10 mouse cellular contexts compared by ENCODE assay signal in genomic region chr15:96012391-96012775, GRCm38 (mm10).
A peak's percentile ranks its signal among the peaks of the same experiment; 100 is the strongest.
DNase-seq lines count a peak whose midpoint lies in the region; ATAC-seq and TF ChIP-seq lines count a peak whose summit lies in the region.
"Had no signal": no experiment of that assay in that cellular context is flagged by ENCODE, and none has a peak within 500 bp of the region (broad histone marks: within the 10 kb centered on the region; RNA-seq: fewer than 3 reads in every experiment).

No protein-coding gene starts in this region.

- WGBS in kidney, embryonic 16.5 days = 34% methylated on average over 8 of the region's 8 CpGs
- WGBS in embryonic facial prominence, embryonic 14.5 days = 32% methylated on average over 7 of the region's 8 CpGs
- 9% methylated on average over 8 of the region's 8 CpGs for WGBS in limb, embryonic 14.5 days

- ATAC-seq in kidney, embryonic 16.5 days (ENCODE audit: low FRiP score, low TSS enrichment) = peak; percentile 82
- ATAC-seq in embryonic facial prominence, embryonic 14.5 days (ENCODE audit: low read depth) = peak; percentile 94
- ATAC-seq in limb, embryonic 14.5 days (ENCODE audit: low FRiP score, low read depth) = peak; percentile 81

- 0 out of 2 replicates have a peak overlapping the region, but pooled peaks have one; percentile 50 for H3K27ac ChIP-seq in kidney, embryonic 16.5 days (ENCODE audit: low read length)
- peak overlapping the region; percentile 79 for H3K27ac ChIP-seq in embryonic facial prominence, embryonic 14.5 days (replicated peaks; ENCODE audit: low read depth, low read length)
- H3K27ac ChIP-seq in limb, embryonic 14.5 days (replicated peaks; ENCODE audit: low read depth, low read length) = peak overlapping the region; percentile 76

- no peaks in the 10 kb centered on the region for H3K4me1 ChIP-seq in kidney, embryonic 16.5 days (ENCODE audit: insufficient read depth, low read length)
- peaks cover 12% of the 10 kb centered on the region; the same call in 1 of the 2 replicates for H3K4me1 ChIP-seq in embryonic facial prominence, embryonic 14.5 days (ENCODE audit: control insufficient read depth, insufficient read depth, low read length)
- peaks cover 6% of the 10 kb centered on the region for H3K4me1 ChIP-seq in limb, embryonic 14.5 days (ENCODE audit: control insufficient read depth, insufficient read depth, low read length)

- H3K36me3 ChIP-seq in kidney, embryonic 16.5 days (ENCODE audit: insufficient read depth, low read length) = 0 out of 2 replicates have a peak, but pooled peaks cover 2% of the 10 kb centered on the region
- H3K36me3 ChIP-seq in embryonic facial prominence, embryonic 14.5 days (ENCODE audit: control insufficient read depth, insufficient read depth, low read length) = no peaks in the 10 kb centered on the region
- no peaks in the 10 kb centered on the region for H3K36me3 ChIP-seq in limb, embryonic 14.5 days (ENCODE audit: control insufficient read depth, insufficient read depth, low read length)
- H3K36me3 ChIP-seq: G1E had no signal

- TF ChIP-seq POLR2A in limb, embryonic 14.5 days (IDR thresholded peaks at IDR 0.05; ENCODE audit: borderline replicate concordance, extremely low read depth, insufficient read depth, insufficient read length) = no peak

- DNase-seq in kidney, adult 8-10 months = no peak
- peak; percentile 32 for DNase-seq in brain, embryonic 18.5 days (ENCODE audit: low read depth, low spot score)
- peak; percentile 86 for DNase-seq in embryonic facial prominence, embryonic 14.5 days (ENCODE audit: low spot score)
- peak; percentile 70 for DNase-seq in limb, embryonic 14.5 days (ENCODE audit: low spot score)
- no peak for DNase-seq in gastrocnemius, postnatal 25 days
- DNase-seq in adipocyte (ENCODE audit: low spot score) = no peak
- DNase-seq in urinary bladder, postnatal 10 days (ENCODE audit: low spot score) = no peak

- no peak overlapping the region for H3K4me3 ChIP-seq in kidney, embryonic 16.5 days (ENCODE audit: low read length)
- no peak overlapping the region for H3K4me3 ChIP-seq in embryonic facial prominence, embryonic 14.5 days (ENCODE audit: low read depth, low read length)
- H3K4me3 ChIP-seq in limb, embryonic 14.5 days (replicated peaks; ENCODE audit: low read length) = no peak overlapping the region

- H3K4me2 ChIP-seq in kidney, embryonic 16.5 days (replicated peaks; ENCODE audit: low read depth, low read length) = no peak overlapping the region
- H3K4me2 ChIP-seq in embryonic facial prominence, embryonic 14.5 days (ENCODE audit: low read depth, low read length) = peak overlapping the region; percentile 40
- H3K4me2 ChIP-seq in limb, embryonic 14.5 days (replicated peaks; ENCODE audit: low read depth, low read length, severe bottlenecking) = peak overlapping the region; percentile 29
- H3K4me2 ChIP-seq: liver, embryonic 11.5 days had no signal

- no peaks in the 10 kb centered on the region for H3K27me3 ChIP-seq in kidney, embryonic 16.5 days (ENCODE audit: insufficient read depth, low read length)
- H3K27me3 ChIP-seq in embryonic facial prominence, embryonic 14.5 days (replicated peaks; ENCODE audit: control insufficient read depth, insufficient read depth, low read length) = no peaks in the 10 kb centered on the region
- no peaks in the 10 kb centered on the region for H3K27me3 ChIP-seq in limb, embryonic 14.5 days (ENCODE audit: control insufficient read depth, insufficient read depth, low read length)

- H3K9ac ChIP-seq in kidney, embryonic 16.5 days (replicated peaks; ENCODE audit: low read length) = no peak overlapping the region
- 0 out of 2 replicates have a peak overlapping the region, but pooled peaks have one; percentile 8 for H3K9ac ChIP-seq in embryonic facial prominence, embryonic 14.5 days (ENCODE audit: low read depth, low read length)
- H3K9ac ChIP-seq in limb, embryonic 14.5 days (ENCODE audit: low read depth, low read length, severe bottlenecking) = peak overlapping the region; percentile 44

- H3K9me3 ChIP-seq in kidney, embryonic 16.5 days (ENCODE audit: low read length) = peaks cover 11% of the 10 kb centered on the region
- H3K9me3 ChIP-seq in embryonic facial prominence, embryonic 14.5 days (ENCODE audit: control insufficient read depth, low read length) = peaks cover 16% of the 10 kb centered on the region
- peaks cover 5% of the 10 kb centered on the region; the same call in 1 of the 2 replicates for H3K9me3 ChIP-seq in limb, embryonic 14.5 days (ENCODE audit: control insufficient read depth, low read length)

Comparison
In these comparisons a context has a peak if more than half of its experiments do, and no peak if none do; other contexts are left out.
1. DNase-seq: peak in brain, embryonic 18.5 days (single experiment), embryonic facial prominence, embryonic 14.5 days (single experiment) and limb, embryonic 14.5 days (single experiment); none in kidney, adult 8-10 months (0 of 2), gastrocnemius, postnatal 25 days (single experiment), adipocyte (single experiment) and urinary bladder, postnatal 10 days (single experiment).
2. Peak in every context shown above with its lines, with median percentiles within 50 percentile points of each other: ATAC-seq and H3K27ac ChIP-seq.